In genomic region chr4:132138640-132139039, GRCm38 (mm10) we compare ENCODE assay signal across 15 mouse cellular contexts. TPM values are rescaled to one million over a fixed set of nuclear protein-coding genes. Genes with fewer than 3 reads are reported as not detected.
"Had no signal": no experiment of that assay in that cellular context is flagged by ENCODE, and none has a peak within 500 bp of the region (broad histone marks: within the 10 kb centered on the region; RNA-seq: fewer than 3 reads in every experiment).

No protein-coding gene starts in this region.

- H3K4me3 ChIP-seq: kidney, embryonic 15.5 days; limb, embryonic 13.5 days; midbrain, embryonic 13.5 days; myocyte; neural tube, embryonic 15.5 days had no signal

- ATAC-seq: lung, postnatal 0 days; midbrain, embryonic 13.5 days had no signal

- H3K4me2 ChIP-seq: kidney, embryonic 15.5 days; limb, embryonic 13.5 days; midbrain, embryonic 13.5 days; neural tube, embryonic 15.5 days had no signal

- H3K9me3 ChIP-seq: kidney, embryonic 15.5 days; limb, embryonic 13.5 days; midbrain, embryonic 13.5 days; neural tube, embryonic 15.5 days had no signal

- H3K36me3 ChIP-seq: kidney, embryonic 15.5 days; limb, embryonic 13.5 days; midbrain, embryonic 13.5 days; neural tube, embryonic 15.5 days had no signal

- H3K27ac ChIP-seq: kidney, embryonic 15.5 days; limb, embryonic 13.5 days; liver, embryonic 14.5 days; midbrain, embryonic 13.5 days; neural tube, embryonic 15.5 days; stomach, postnatal 0 days had no signal

- DNase-seq: kidney, postnatal 14 days; left cerebral cortex, postnatal 4 days; lung, adult 18-20 months; lung, postnatal 36 days; right cerebral cortex, adult 18-20 months had no signal

- H3K4me1 ChIP-seq: limb, embryonic 13.5 days; midbrain, embryonic 13.5 days; neural tube, embryonic 15.5 days had no signal

- H3K9ac ChIP-seq: kidney, embryonic 15.5 days; limb, embryonic 13.5 days; liver, embryonic 14.5 days; midbrain, embryonic 13.5 days; neural tube, embryonic 15.5 days had no signal

RNA-seq across cellular contexts. Expression of gene Oprd1, which starts 5.6 kb away (rescaled TPM):
- total RNA-seq: liver, adult 2 months; megakaryocyte progenitor cell, adult 5-6 weeks had no signal
- polyA plus RNA-seq: liver, adult 2 months; lung, postnatal 0 days; myocyte had no signal
